Mouse (Mus musculus): ENCODE results near the gene Nfx1. TPM values are rescaled to one million over a fixed set of nuclear protein-coding genes. Genes with fewer than 3 reads are reported as not detected.

Nfx1 gene
- 33.2 and 39.1 TPM in 2 replicates for polyA plus RNA-seq (2015; fragmentation: Nextera tagmentation; extraction: Ambion mirVana)

DNA sequence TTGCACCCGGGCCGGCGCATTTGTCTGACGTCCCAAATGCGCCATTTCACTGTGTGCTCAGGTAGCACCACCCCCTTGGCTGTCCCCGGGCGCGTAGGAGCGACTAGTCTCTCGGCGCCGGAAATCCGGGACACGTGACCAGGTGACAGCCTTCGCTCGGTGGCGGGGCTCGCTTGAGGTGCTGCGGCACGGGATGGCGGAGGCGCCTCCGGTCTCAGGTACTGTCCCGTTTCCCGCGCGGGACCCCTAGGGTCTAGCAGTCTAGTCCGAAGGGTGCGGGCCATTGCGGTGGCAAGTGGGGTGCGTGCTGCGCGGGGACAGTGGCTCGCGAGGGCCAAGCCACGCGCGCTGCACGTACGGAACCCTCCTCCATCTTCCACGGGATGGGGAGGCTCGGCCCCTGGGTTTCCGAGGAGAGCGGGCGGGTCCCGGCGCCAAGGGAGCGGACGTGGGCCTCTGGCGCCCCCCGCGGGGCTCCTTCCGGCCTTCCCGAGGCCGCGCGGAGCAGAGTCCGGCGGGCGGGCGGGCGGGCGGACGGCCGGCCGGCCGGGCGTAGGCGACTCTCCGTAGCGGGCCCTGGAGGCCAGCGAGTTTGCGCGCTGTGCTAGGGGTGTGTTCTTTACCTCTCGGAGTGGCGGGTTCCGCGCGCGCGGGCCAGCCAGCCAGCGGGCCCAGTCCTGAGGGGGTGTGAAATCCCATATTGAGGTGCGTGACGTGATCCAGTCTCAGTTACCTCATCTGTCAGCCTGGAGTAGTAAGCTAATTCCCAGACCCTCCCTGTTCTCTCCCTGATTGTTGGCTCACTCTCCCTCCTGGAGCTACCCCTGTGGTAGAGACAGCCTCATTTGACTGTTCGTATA lies at the start of gene Nfx1:
Gene Nfx1, plus strand, starts transcription at position 65 of the 860 bp plus-strand sequence.

DNA sequence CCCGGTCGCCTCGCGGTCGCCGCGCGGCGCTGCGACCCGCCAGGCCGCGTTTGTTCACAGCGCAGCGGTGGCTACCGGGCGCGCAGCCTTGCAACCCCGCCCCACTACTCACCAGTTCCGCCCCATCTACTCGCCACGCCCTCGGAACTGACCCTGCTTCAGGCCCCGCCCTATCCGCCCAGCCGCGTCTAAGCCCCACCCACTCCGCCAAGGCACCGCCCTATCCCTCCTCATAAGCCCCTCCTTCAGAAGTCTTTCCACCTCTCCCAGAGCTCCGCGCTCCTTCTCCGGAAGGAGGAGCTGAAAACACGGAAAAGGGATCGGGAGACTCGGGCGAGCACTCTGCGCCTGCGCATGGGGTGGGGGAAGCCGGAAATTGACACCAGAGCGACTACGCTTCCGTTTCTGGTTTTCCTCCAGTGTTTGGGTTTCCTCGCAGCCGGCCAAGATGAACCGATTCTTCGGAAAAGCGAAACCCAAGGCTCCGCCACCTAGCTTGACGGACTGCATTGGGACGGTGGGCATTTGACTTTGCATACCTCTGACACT lies 22.5 kb upstream of the Nfx1 start, which contains the start of the genes Bag1 and Chmp5:
Gene Bag1, minus strand, starts transcription at position 135 of the 549 bp plus-strand sequence.
Gene Chmp5, plus strand, starts transcription at position 248 of the 549 bp plus-strand sequence.

DNA sequence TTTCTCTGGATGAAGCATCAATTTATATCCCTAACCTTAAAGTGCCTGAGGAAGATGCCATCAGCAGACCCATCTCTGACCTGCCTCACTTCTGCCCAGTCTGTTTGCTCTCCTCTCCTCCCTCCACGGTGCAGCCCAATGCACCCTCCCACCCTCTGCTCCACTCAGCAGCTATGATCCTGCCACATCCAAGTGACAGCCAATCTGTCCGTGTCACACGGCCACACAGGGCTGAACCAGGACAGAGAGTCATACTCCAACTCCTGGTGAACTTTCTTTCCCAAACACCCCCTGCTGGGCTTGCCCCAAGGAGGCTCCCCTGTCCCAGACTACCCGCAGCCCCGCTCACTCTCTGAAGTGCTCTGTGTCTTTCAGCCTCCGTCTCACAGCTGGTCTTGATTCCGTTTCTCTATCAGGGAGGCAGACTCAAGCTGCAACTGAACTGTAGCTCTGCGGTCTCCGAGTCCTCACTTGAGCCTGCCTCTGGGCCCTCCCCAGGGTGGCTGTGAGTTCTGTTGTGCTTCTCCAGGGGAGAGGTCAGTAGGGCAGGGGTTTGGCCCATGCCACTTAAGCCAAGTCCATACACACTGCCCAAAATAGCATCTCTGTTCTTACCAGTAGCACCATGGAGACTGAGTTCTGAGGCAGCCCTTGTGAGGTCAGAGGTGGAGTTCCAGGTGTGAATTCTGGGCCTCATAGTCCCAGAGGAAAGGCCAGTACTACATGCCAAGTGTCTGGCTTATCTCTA lies 77.0 kb downstream of the Nfx1 start, which contains the start of gene Aqp7:
Gene Aqp7, minus strand, starts transcription at position 616 of the 748 bp plus-strand sequence.

Other genes with a start within 250 kb of the Nfx1 start
- 159 and 170 TPM in 2 replicates for gene Dnaja1, start 248.8 kb upstream of the Nfx1 start, polyA plus RNA-seq (2015; fragmentation: Nextera tagmentation; extraction: Ambion mirVana)
- gene Smu1, start 213.0 kb upstream of the Nfx1 start, polyA plus RNA-seq (2015; fragmentation: Nextera tagmentation; extraction: Ambion mirVana) = 81.8 and 86.5 TPM in 2 replicates
- gene B4galt1, start 116.9 kb upstream of the Nfx1 start, polyA plus RNA-seq (2015; fragmentation: Nextera tagmentation; extraction: Ambion mirVana) = 40.7 and 42.6 TPM in 2 replicates
- 2.4 and 3.5 TPM in 2 replicates for gene Spink4, start 50.9 kb upstream of the Nfx1 start, polyA plus RNA-seq (2015; fragmentation: Nextera tagmentation; extraction: Ambion mirVana)
- gene Bag1, start 22.6 kb upstream of the Nfx1 start, polyA plus RNA-seq (2015; fragmentation: Nextera tagmentation; extraction: Ambion mirVana) = 178 and 195 TPM in 2 replicates
- 63.2 and 67.9 TPM in 2 replicates for gene Chmp5, start 22.5 kb upstream of the Nfx1 start, polyA plus RNA-seq (2015; fragmentation: Nextera tagmentation; extraction: Ambion mirVana)
- 0.22 TPM in 1 of 2 replicates, not detected in the other for gene Aqp7, start 77.2 kb downstream of the Nfx1 start, polyA plus RNA-seq (2015; fragmentation: Nextera tagmentation; extraction: Ambion mirVana)
- gene Aqp3, start 127.3 kb downstream of the Nfx1 start, polyA plus RNA-seq (2015; fragmentation: Nextera tagmentation; extraction: Ambion mirVana) = 8.0 and 8.5 TPM in 2 replicates
- gene Nol6, start 153.5 kb downstream of the Nfx1 start, polyA plus RNA-seq (2015; fragmentation: Nextera tagmentation; extraction: Ambion mirVana) = 9.6 and 10.2 TPM in 2 replicates
- gene Ube2r2, start 164.8 kb downstream of the Nfx1 start, polyA plus RNA-seq (2015; fragmentation: Nextera tagmentation; extraction: Ambion mirVana) = 57.3 and 62.9 TPM in 2 replicates

All from spleen, postnatal 0 days (tissue).